Mouse (Mus musculus): ENCODE data around the gene Rmi2. TPM values are rescaled to one million over a fixed set of nuclear protein-coding genes. Genes with fewer than 3 reads are reported as not detected.

The Rmi2 gene
- polyA plus RNA-seq, 1 experiment from 2014 or later: 1.0 TPM

- ATAC-seq: no peak
- no peak overlapping the region for H3K27ac ChIP-seq
- H3K9ac ChIP-seq (replicated peaks): no peak overlapping the region
- 84% methylated on average over 2 of the region's 2 CpGs for WGBS
- no peaks in the 10 kb centered on the region for H3K9me3 ChIP-seq
- H3K36me3 ChIP-seq: no peaks in the 10 kb centered on the region
- no peak overlapping the region for H3K4me2 ChIP-seq (replicated peaks)
- no peak overlapping the region for H3K4me3 ChIP-seq (replicated peaks)
- no peaks in the 10 kb centered on the region for H3K27me3 ChIP-seq
- H3K4me1 ChIP-seq (replicated peaks): peaks cover 12% of the 10 kb centered on the region
Measured at GRCm38 (mm10) chr16:10940661-10941060, 105.8 kb downstream of the Rmi2 start.

Other genes with a start within 250 kb of the Rmi2 start
- gene Socs1, start 49.5 kb upstream of the Rmi2 start, polyA plus RNA-seq (2015; fragmentation: Nextera tagmentation; extraction: Ambion mirVana): 1.3 and 2.3 TPM in 2 replicates
- not detected in 2 replicates for gene Tnp2, start 46.4 kb upstream of the Rmi2 start, polyA plus RNA-seq (2015; fragmentation: Nextera tagmentation; extraction: Ambion mirVana)
- gene Prm3, start 44.1 kb upstream of the Rmi2 start, polyA plus RNA-seq (2015; fragmentation: Nextera tagmentation; extraction: Ambion mirVana): not detected in 2 replicates
- not detected in 2 replicates for gene Prm2, start 38.9 kb upstream of the Rmi2 start, polyA plus RNA-seq (2015; fragmentation: Nextera tagmentation; extraction: Ambion mirVana)
- not detected in 2 replicates for gene Prm1, start 29.2 kb upstream of the Rmi2 start, polyA plus RNA-seq (2015; fragmentation: Nextera tagmentation; extraction: Ambion mirVana)
- not detected in 2 replicates for gene Gm11172, start 22.1 kb upstream of the Rmi2 start, polyA plus RNA-seq (2015; fragmentation: Nextera tagmentation; extraction: Ambion mirVana)
- 133 and 140 TPM in 2 replicates for gene Snn, start 225.9 kb downstream of the Rmi2 start, polyA plus RNA-seq (2015; fragmentation: Nextera tagmentation; extraction: Ambion mirVana)
- gene Litaf, start 231.1 kb downstream of the Rmi2 start, polyA plus RNA-seq (2015; fragmentation: Nextera tagmentation; extraction: Ambion mirVana): 31.5 and 33.5 TPM in 2 replicates